Mouse (Mus musculus): ENCODE results near the gene Furin. TPM values are rescaled to one million over a fixed set of nuclear protein-coding genes. Genes with fewer than 3 reads are reported as not detected.

Gene Furin
- total and polyA plus RNA-seq, 3 experiments, result 1.5 to 20.9 (median 13.5) TPM

GRCm38 (mm10) chr7:80352920-80353319 lies 52.3 kb downstream of the Furin start:
- Histone ChIP-seq H3K79me2 (replicated peaks; ENCODE audit: control insufficient read depth, extremely low read depth, insufficient read depth, poor library complexity, severe bottlenecking) (no peaks in the 10 kb centered on the region), H3K36me3 (replicated peaks in 1 of 2; ENCODE audit: control insufficient read depth in 1 of 2, insufficient read depth in 1 of 2, low read length in 1 of 2) (peaks cover 63 to 85% of the 10 kb centered on the region in 2 experiments), H3K4me1 (ENCODE audit: control insufficient read depth in 1 of 2, insufficient read depth in 2 of 2) (no peaks in the 10 kb centered on the region), H3K9me3 (replicated peaks; ENCODE audit: low read length) (no peaks in the 10 kb centered on the region), H3K27me3 (replicated peaks) (no peaks in the 10 kb centered on the region), H3K4me3 (replicated peaks in 1 of 3; ENCODE audit: low read depth in 2 of 3, low read length in 2 of 3, poor library complexity in 1 of 3) (no peak overlapping the region), H3K27ac (ENCODE audit: insufficient read depth, low read depth) (no peak overlapping the region), H3K4me2 (ENCODE audit: insufficient read depth, low read depth, poor library complexity, severe bottlenecking) (no peak overlapping the region), H3K9ac (ENCODE audit: insufficient read depth, low read depth) (no peak overlapping the region)
- dilution Hi-C loops (cut with MboI; ENCODE audit: extremely low pct_ligation_motif_present, extremely low pct_unique_long_range_greater_than_20kb, low sequenced_read_pairs) (no loop called here), in situ Hi-C loops (cut with MboI; ENCODE audit: low pct_ligation_motif_present, low pct_unique_long_range_greater_than_20kb, low sequenced_read_pairs) (no loop called here)
- no peak for TF ChIP-seq JUND (conservative IDR thresholded peaks at IDR 0.05; ENCODE audit: low read depth, low read length)
- TF ChIP-seq SMC3 (IDR thresholded peaks at IDR 0.05; ENCODE audit: low read depth, low read length), result no peak
- no peak for TF ChIP-seq JUN (IDR thresholded peaks at IDR 0.05; ENCODE audit: insufficient read depth, low read depth, low read length)
- TF ChIP-seq NELFE (IDR thresholded peaks at IDR 0.05; ENCODE audit: low read depth, low read length), result no peak
- TF ChIP-seq GABPA (IDR thresholded peaks at IDR 0.05; ENCODE audit: insufficient replicate concordance, low read depth, low read length), result no peak
- TF ChIP-seq MAX (IDR thresholded peaks at IDR 0.05; ENCODE audit: low read length), result no peak
- no peak for TF ChIP-seq HCFC1 (IDR thresholded peaks at IDR 0.05; ENCODE audit: low read depth, low read length)
- DNase-seq (ENCODE audit: extremely low read depth), result no peak

DNA sequence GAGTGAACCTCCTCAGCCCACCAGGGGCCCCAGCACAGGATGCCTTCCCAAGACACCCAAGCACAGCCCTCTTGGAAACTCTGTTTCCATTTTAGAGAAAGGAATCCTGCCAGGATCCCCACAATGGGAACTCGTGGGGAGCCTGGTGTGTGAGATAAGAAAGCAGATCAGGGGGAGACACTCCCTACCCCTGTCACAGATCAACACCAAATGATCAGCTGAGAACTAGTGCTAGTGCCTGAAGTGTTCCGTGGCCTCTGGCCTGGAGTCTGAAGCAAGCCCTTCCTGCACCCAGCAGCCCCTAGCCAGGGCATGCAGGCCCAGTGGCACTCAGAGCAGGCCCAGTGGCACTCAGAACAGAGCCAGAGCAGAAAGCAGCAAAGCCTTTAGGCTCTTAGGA lies 54.4 kb downstream of the Furin start:
- Histone ChIP-seq H3K27me3 (replicated peaks) (no peaks in the 10 kb centered on the region), H3K27ac (ENCODE audit: insufficient read depth, low read depth) (no peak overlapping the region), H3K79me2 (replicated peaks; ENCODE audit: control insufficient read depth, extremely low read depth, insufficient read depth, poor library complexity, severe bottlenecking) (no peaks in the 10 kb centered on the region), H3K9ac (ENCODE audit: insufficient read depth, low read depth) (no peak overlapping the region), H3K4me1 (ENCODE audit: control insufficient read depth in 1 of 2, insufficient read depth in 2 of 2) (peaks cover 0 to 8% of the 10 kb centered on the region in 2 experiments; a peak in 1 of 4 replicates), H3K4me2 (ENCODE audit: insufficient read depth, low read depth, poor library complexity, severe bottlenecking) (no peak overlapping the region), H3K4me3 (replicated peaks in 1 of 3; ENCODE audit: low read depth in 2 of 3, low read length in 2 of 3, poor library complexity in 1 of 3) (no peak overlapping the region), H3K9me3 (replicated peaks; ENCODE audit: low read length) (peaks cover under 1% of the 10 kb centered on the region), H3K36me3 (replicated peaks in 1 of 2; ENCODE audit: control insufficient read depth in 1 of 2, insufficient read depth in 1 of 2, low read length in 1 of 2) (peaks cover 46 to 69% of the 10 kb centered on the region in 2 experiments)
- no peak for DNase-seq (ENCODE audit: extremely low read depth)
- in situ Hi-C loops (cut with MboI; ENCODE audit: low pct_ligation_motif_present, low pct_unique_long_range_greater_than_20kb, low sequenced_read_pairs), result no loop called here
- dilution Hi-C loops (cut with MboI; ENCODE audit: extremely low pct_ligation_motif_present, extremely low pct_unique_long_range_greater_than_20kb, low sequenced_read_pairs), result no loop called here
- no peak for TF ChIP-seq MAZ (IDR thresholded peaks at IDR 0.05; ENCODE audit: low read depth, low read length)
- no peak for TF ChIP-seq CTCF (conservative IDR thresholded peaks at IDR 0.05 in 1 of 2, IDR thresholded peaks at IDR 0.05 in 1 of 2; ENCODE audit: low read depth in 2 of 2, low read length in 2 of 2)
- no peak for TF ChIP-seq CHD1 (IDR thresholded peaks at IDR 0.05; ENCODE audit: low read depth, low read length)
- no peak for TF ChIP-seq MYC (IDR thresholded peaks at IDR 0.05; ENCODE audit: low read depth, low read length)
- no peak for TF ChIP-seq ZKSCAN1 (IDR thresholded peaks at IDR 0.05; ENCODE audit: borderline replicate concordance, low read depth, low read length)
- TF ChIP-seq USF1 (IDR thresholded peaks at IDR 0.05; ENCODE audit: low read depth, low read length), result no peak
- TF ChIP-seq BHLHE40 (IDR thresholded peaks at IDR 0.05; ENCODE audit: low read depth, low read length), result no peak
- no peak for TF ChIP-seq KAT2A (IDR thresholded peaks at IDR 0.05; ENCODE audit: insufficient replicate concordance, low read length)
- no peak for TF ChIP-seq RAD21 (IDR thresholded peaks at IDR 0.05; ENCODE audit: low read depth, low read length)
- TF ChIP-seq PAX5 (IDR thresholded peaks at IDR 0.05; ENCODE audit: low read length), result no peak
